Mouse (Mus musculus): ENCODE data around the gene Cd164.

Cd164 gene

GRCm38 (mm10) chr10:41504996-41505395 is 14.2 kb upstream of the Cd164 start:
- no peak for DNase-seq

- peak; percentile 91 for DNase-seq
Measured at GRCm38 (mm10) chr10:41505446-41505845, 13.8 kb upstream of the Cd164 start.

- peak; percentile 56 for DNase-seq
Measured at GRCm38 (mm10) chr10:41509160-41509559, 10.1 kb upstream of the Cd164 start.

- no peak for DNase-seq
Measured at GRCm38 (mm10) chr10:41514301-41514700, 4.9 kb upstream of the Cd164 start.

- peak; percentile 28 for DNase-seq
Measured at GRCm38 (mm10) chr10:41514921-41515320, 4.3 kb upstream of the Cd164 start.

GRCm38 (mm10) chr10:41518508-41518980 is 670 bp upstream of the Cd164 start:
- DNase-seq: peak; percentile 90

- DNase-seq: peak; percentile 67
Measured at GRCm38 (mm10) chr10:41519640-41520409, 611 bp downstream of the Cd164 start.

GRCm38 (mm10) chr10:41520410-41520673 is 1.1 kb downstream of the Cd164 start:
- no peak for DNase-seq

GRCm38 (mm10) chr10:41523386-41523785 is 4.2 kb downstream of the Cd164 start:
- DNase-seq: no peak

- DNase-seq: no peak
Measured at GRCm38 (mm10) chr10:41525696-41526095, 6.5 kb downstream of the Cd164 start.

- no peak for DNase-seq
Measured at GRCm38 (mm10) chr10:41529972-41530371, 10.8 kb downstream of the Cd164 start.

GRCm38 (mm10) chr10:41535991-41536390 is 16.8 kb downstream of the Cd164 start:
- no peak for DNase-seq

GRCm38 (mm10) chr10:41536714-41537113 is 17.5 kb downstream of the Cd164 start:
- no peak for DNase-seq

GRCm38 (mm10) chr10:41537226-41537982 is 18.2 kb downstream of the Cd164 start:
- DNase-seq: no peak

GRCm38 (mm10) chr10:41537983-41538330 is 18.7 kb downstream of the Cd164 start:
- DNase-seq: no peak

- no peak for DNase-seq
Measured at GRCm38 (mm10) chr10:41538986-41539385, 19.8 kb downstream of the Cd164 start.

- DNase-seq: no peak
Measured at GRCm38 (mm10) chr10:41542057-41542456, 22.8 kb downstream of the Cd164 start.

- no peak for DNase-seq
Measured at GRCm38 (mm10) chr10:41543439-41543838, 24.2 kb downstream of the Cd164 start.

- no peak for DNase-seq
Measured at GRCm38 (mm10) chr10:41543844-41544243, 24.6 kb downstream of the Cd164 start.

GRCm38 (mm10) chr10:41544481-41545190 is 25.4 kb downstream of the Cd164 start:
- no peak for DNase-seq

- no peak for DNase-seq
Measured at GRCm38 (mm10) chr10:41545224-41545755, 26.1 kb downstream of the Cd164 start.

GRCm38 (mm10) chr10:41546396-41547165 is 27.4 kb downstream of the Cd164 start:
- no peak for DNase-seq

GRCm38 (mm10) chr10:41550711-41551110 is 31.5 kb downstream of the Cd164 start:
- DNase-seq: no peak

Data from lung, postnatal 36 days (tissue).